Mouse (Mus musculus) cortical plate, adult 2 months (tissue): ENCODE measurements at regions not wholly inside any gene's neighbourhood (a gene's known extent, or its start where the extent isn't known, plus 50 kb on each side); places are given as distances from the start of the nearest gene placed in this dataset.

Experiments used
- CTCF ChIP-seq: fragments of 200-500 bp; IDR thresholded peaks from 2 replicates; pipeline ENCODE4 v1.5.1; 2011; ENCODE audit warnings: mild to moderate bottlenecking, control low read depth, low read length; ENCODE audit not compliant: insufficient read depth; ENCODE audit errors: extremely low read depth
- POLR2A ChIP-seq: fragments of 200-500 bp; IDR thresholded peaks from 2 replicates; pipeline ENCODE4 v1.6.1; 2011; ENCODE audit warnings: mild to moderate bottlenecking, low read length, control low read depth; ENCODE audit not compliant: insufficient read depth; ENCODE audit errors: extremely low read depth

- TF ChIP-seq POLR2A (no peak), CTCF (no peak)
These were observed 125.6 kb upstream of the Wdr3 start for GRCm38 (mm10) chr3:100287818-100288217.
